Mouse (Mus musculus) neural tube, embryonic 11.5 days (tissue): Measurements from ENCODE around the gene Olfr855. TPM values are rescaled to one million over a fixed set of nuclear protein-coding genes. Genes with fewer than 3 reads are reported as not detected.

Experiments
- ATAC-seq: fragments of 200-750 bp; cut with Nextera tagmentation; 2 replicates; pipeline ENCODE4 v1.8.0; 2017; ENCODE audit warnings: moderate number of reproducible peaks, mild to moderate bottlenecking, moderate TSS enrichment, moderate library complexity; ENCODE audit not compliant: insufficient read depth, low FRiP score, low TSS enrichment
- DNase-seq: peaks from one replicate; pipeline ENCODE4 v3.0.0-alpha.2; 2015; ENCODE audit warnings: low spot score
- H3K27ac ChIP-seq: fragments of 300-500 bp; sonication (generic); 2 replicates; pipeline ENCODE4 v1.5.1; 2014; ENCODE audit warnings: low read depth, mild to moderate bottlenecking, low read length
- H3K27me3 ChIP-seq: fragments of 300-500 bp; sonication (generic); 2 replicates; pipeline ENCODE4 v1.6.1; 2014; ENCODE audit warnings: mild to moderate bottlenecking, low read length, mixed read lengths; ENCODE audit not compliant: control insufficient read depth, insufficient read depth
- H3K36me3 ChIP-seq: fragments of 300-500 bp; sonication (generic); 2 replicates; pipeline ENCODE4 v1.6.1; 2014; ENCODE audit warnings: mild to moderate bottlenecking, low read length, moderate library complexity, mixed read lengths; ENCODE audit not compliant: control insufficient read depth, insufficient read depth
- H3K4me1 ChIP-seq: fragments of 300-500 bp; sonication (generic); 2 replicates; pipeline ENCODE4 v1.6.1; 2014; ENCODE audit warnings: low read length, mixed read lengths; ENCODE audit not compliant: control insufficient read depth, insufficient read depth
- H3K4me2 ChIP-seq: fragments of 300-500 bp; sonication (generic); 2 replicates; pipeline ENCODE4 v1.6.1; 2014; ENCODE audit warnings: low read depth, mild to moderate bottlenecking, moderate library complexity
- H3K4me3 ChIP-seq: fragments of 300-500 bp; sonication (generic); 2 replicates; pipeline ENCODE4 v1.5.1; 2014; ENCODE audit warnings: low read depth, low read length
- H3K9ac ChIP-seq: fragments of 300-500 bp; sonication (generic); 2 replicates; pipeline ENCODE4 v1.6.1; 2014; ENCODE audit warnings: mild to moderate bottlenecking, low read length
- H3K9me3 ChIP-seq: fragments of 300-500 bp; sonication (generic); 2 replicates; pipeline ENCODE4 v1.6.1; 2016; ENCODE audit warnings: low read length; ENCODE audit not compliant: control insufficient read depth
- WGBS: fragments of 180-500 bp; shearing (Covaris S2); extraction: QIAGEN DNeasy Blood & Tissue Kit; methylation state at CpG from one replicate; pipeline ENCODE4 v1.1.7; 2014; 5-methylcytosine and 5-hydroxymethylcytosine counted together
- polyA plus RNA-seq: library from polyadenylated mRNA; unstranded; fragments of >200 nt; fragmentation: Nextera tagmentation; extraction: Ambion mirVana; gene quantifications from 2 replicates; pipeline ENCODE4 v1.2.1, GENCODE M21; 2014

Olfr855 gene
- not detected in 2 replicates for polyA plus RNA-seq

GRCm38 (mm10) chr9:19582317-19582716, at the start of gene Olfr855:
TSS of gene Olfr855 (plus strand) at chr9:19582617.
- Histone ChIP-seq H3K4me1 (no peaks in the 10 kb centered on the region), H3K36me3 (no peaks in the 10 kb centered on the region), H3K4me2 (no peak within 1 kb of the TSS), H3K9me3 (0 out of 2 replicates have a peak, but pooled peaks cover 2% of the 10 kb centered on the region), H3K9ac (no peak within 1 kb of the TSS), H3K27me3 (no peaks in the 10 kb centered on the region), H3K27ac (no peak within 1 kb of the TSS), H3K4me3 (no peak within 1 kb of the TSS)
- no peak for ATAC-seq
- no peak for DNase-seq

GRCm38 (mm10) chr9:19540976-19541375, 41.4 kb upstream of the Olfr855 start, which contains the start of gene Olfr853:
TSS of gene Olfr853 (minus strand) at chr9:19541076.
- Histone ChIP-seq H3K27ac (no peak within 1 kb of the TSS), H3K4me1 (no peaks in the 10 kb centered on the region), H3K9ac (no peak within 1 kb of the TSS), H3K27me3 (no peaks in the 10 kb centered on the region), H3K4me3 (no peak within 1 kb of the TSS), H3K4me2 (no peak within 1 kb of the TSS), H3K9me3 (no peaks in the 10 kb centered on the region), H3K36me3 (no peaks in the 10 kb centered on the region)
- 94% methylated on average over 1 of the region's 1 CpGs for WGBS
- ATAC-seq (no peak), DNase-seq (no peak)

DNA sequence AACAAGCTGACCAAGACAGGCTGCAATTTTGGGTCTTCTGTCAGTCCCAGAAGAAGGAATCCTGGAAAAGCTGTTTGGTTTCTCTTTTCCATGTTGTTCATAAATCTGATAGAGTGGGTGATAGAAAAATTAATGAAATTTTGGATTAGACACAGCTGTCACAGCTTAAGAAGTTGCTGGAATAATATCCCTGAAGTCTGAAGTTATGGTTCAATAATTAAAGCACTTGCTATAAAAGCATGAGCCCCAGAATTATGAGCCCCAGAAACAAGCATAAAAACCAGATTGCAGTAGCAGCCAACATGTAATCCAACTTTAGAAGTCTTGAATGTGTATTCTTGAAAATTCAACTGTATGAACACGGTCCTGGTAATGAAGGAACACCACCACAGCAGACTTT, 15.1 kb upstream of the Olfr855 start, which contains the start of gene Olfr854:
Gene Olfr854 (minus strand): TSS at position 101 of the 400 bp plus-strand sequence.
- DNase-seq (no peak), ATAC-seq (no peak)
- Histone ChIP-seq H3K9me3 (0 out of 2 replicates have a peak, but pooled peaks cover 4% of the 10 kb centered on the region), H3K9ac (no peak within 1 kb of the TSS), H3K27me3 (no peaks in the 10 kb centered on the region), H3K4me3 (no peak within 1 kb of the TSS), H3K4me1 (no peaks in the 10 kb centered on the region), H3K27ac (no peak within 1 kb of the TSS), H3K36me3 (no peaks in the 10 kb centered on the region), H3K4me2 (no peak within 1 kb of the TSS)
- 70% methylated on average over 1 of the region's 1 CpGs for WGBS

DNA sequence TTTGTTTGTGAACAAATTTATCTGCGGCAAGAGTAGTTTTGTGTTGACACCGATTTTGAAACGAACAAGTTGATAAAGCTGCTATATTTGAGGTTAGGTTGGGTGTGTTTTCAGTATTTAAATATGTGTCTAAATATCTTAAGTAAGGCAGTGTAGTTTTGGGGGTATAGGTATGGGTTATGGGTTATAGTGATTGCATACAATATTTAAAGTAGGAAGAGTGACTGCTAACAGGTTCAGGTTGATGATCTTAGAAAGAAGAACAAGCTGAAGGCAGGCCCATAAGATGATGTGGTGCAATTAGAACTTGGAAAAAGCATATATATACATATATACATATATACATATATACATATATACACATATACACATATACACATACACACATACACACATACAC, 38.9 kb downstream of the Olfr855 start:
- Histone ChIP-seq H3K9ac (no peak overlapping the region), H3K27ac (no peak overlapping the region), H3K36me3 (no peaks in the 10 kb centered on the region), H3K4me3 (no peak overlapping the region), H3K9me3 (no peaks in the 10 kb centered on the region), H3K27me3 (no peaks in the 10 kb centered on the region), H3K4me2 (no peak overlapping the region), H3K4me1 (no peaks in the 10 kb centered on the region)
- DNase-seq, result no peak
- WGBS, result 92% methylated on average over 3 of the region's 3 CpGs
- 0 out of 2 replicates have a peak, but pooled peaks have one; percentile 15 for ATAC-seq

DNA sequence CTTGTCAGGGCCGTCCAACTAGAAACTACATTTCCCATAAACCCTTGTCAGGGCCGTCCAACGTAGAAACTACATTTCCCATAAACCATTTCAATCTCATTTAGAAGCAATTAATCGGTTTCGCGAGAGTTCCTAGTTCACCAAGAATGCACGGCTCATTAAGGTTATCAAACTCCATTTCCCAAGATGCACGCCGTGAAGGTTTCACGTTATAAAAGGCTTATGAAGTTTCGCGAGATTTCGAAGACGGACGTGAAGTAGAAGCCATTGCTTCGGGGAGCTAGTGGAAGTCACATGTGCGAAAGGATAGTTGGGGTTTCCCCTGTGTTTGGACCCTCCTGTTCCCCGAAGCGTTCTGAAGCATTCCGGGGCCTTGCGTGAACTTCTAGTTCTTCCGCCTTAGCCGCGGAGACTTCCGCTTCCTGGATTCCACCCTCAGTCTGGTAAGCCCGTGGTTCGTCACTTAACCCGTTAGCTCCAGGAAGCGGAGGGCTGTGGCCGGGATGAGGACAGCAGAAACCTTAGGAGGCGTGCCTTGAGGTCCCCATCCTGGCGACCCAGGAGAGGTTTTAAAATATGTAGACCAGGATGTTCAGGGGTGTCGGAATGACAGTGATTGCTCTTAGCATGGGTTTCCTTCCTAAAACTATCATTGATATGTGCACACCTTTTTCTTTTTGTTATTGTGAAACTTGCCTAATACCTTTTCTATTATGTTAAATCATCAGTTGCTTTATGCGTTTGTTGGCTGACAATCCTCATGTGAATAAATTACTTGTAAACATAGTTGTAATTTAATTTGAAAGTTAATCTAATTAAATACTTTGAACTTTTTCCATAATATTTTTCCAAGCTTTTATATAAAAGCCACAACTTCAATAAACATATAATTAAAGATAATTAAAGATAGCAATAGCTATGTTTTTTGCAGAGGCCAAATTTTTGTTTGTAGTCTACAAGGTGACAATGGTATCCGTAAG, 39.7 kb downstream of the Olfr855 start, which contains the start of gene Zfp317:
Gene Zfp317 (plus strand): TSS at position 260 of the 980 bp plus-strand sequence.
- 2% methylated on average over 35 of the region's 35 CpGs for WGBS
- peak within 1 kb of the TSS; percentile 49 for H3K4me3 ChIP-seq
- peak; percentile 95 for ATAC-seq

GRCm38 (mm10) chr9:19629574-19629973, 47.2 kb downstream of the Olfr855 start:
- ATAC-seq (no peak), DNase-seq (no peak)
- H3K9me3 ChIP-seq, result no peaks in the 10 kb centered on the region
- H3K4me2 ChIP-seq, result no peak overlapping the region
- no peak overlapping the region for H3K27ac ChIP-seq
- H3K4me1 ChIP-seq, result no peaks in the 10 kb centered on the region
- H3K9ac ChIP-seq, result no peak overlapping the region
- H3K27me3 ChIP-seq, result no peaks in the 10 kb centered on the region
- H3K4me3 ChIP-seq, result no peak overlapping the region
- H3K36me3 ChIP-seq, result peaks cover 2% of the 10 kb centered on the region

More for the DNA sequence above, 39.7 kb downstream of the Olfr855 start, which contains the start of gene Zfp317:
- DNase-seq, result peak; percentile 91
- Histone ChIP-seq H3K27me3 (no peaks in the 10 kb centered on the region), H3K9me3 (no peaks in the 10 kb centered on the region), H3K36me3 (no peaks in the 10 kb centered on the region), H3K27ac (peak within 1 kb of the TSS; percentile 61; the same call in 1 of the 2 replicates), H3K9ac (peak within 1 kb of the TSS; percentile 43), H3K4me1 (no peaks in the 10 kb centered on the region), H3K4me2 (peak within 1 kb of the TSS; percentile 39)

Other genes with a start within 250 kb of the Olfr855 start
- gene Olfr845, start 246.2 kb upstream of the Olfr855 start, polyA plus RNA-seq, result not detected in 2 replicates
- gene Olfr846, start 218.6 kb upstream of the Olfr855 start, polyA plus RNA-seq, result not detected in 2 replicates
- gene Olfr847, start 203.9 kb upstream of the Olfr855 start, polyA plus RNA-seq, result not detected in 2 replicates
- not detected in 2 replicates for gene Olfr849, start 142.4 kb upstream of the Olfr855 start, polyA plus RNA-seq
- gene Olfr850, start 104.4 kb upstream of the Olfr855 start, polyA plus RNA-seq, result not detected in 2 replicates
- gene Olfr851, start 89.3 kb upstream of the Olfr855 start, polyA plus RNA-seq, result not detected in 2 replicates
- gene Olfr853, start 41.5 kb upstream of the Olfr855 start, polyA plus RNA-seq, result not detected in 2 replicates
- not detected in 2 replicates for gene Olfr854, start 15.2 kb upstream of the Olfr855 start, polyA plus RNA-seq
- 35.6 and 37.9 TPM in 2 replicates for gene Zfp317, start 39.5 kb downstream of the Olfr855 start, polyA plus RNA-seq
- not detected in 2 replicates for gene Olfr857, start 126.8 kb downstream of the Olfr855 start, polyA plus RNA-seq
- not detected in 2 replicates for gene Olfr58, start 197.7 kb downstream of the Olfr855 start, polyA plus RNA-seq
- gene Olfr859, start 222.3 kb downstream of the Olfr855 start, polyA plus RNA-seq, result not detected in 2 replicates